Mouse (Mus musculus): ENCODE data around the gene Notch1.

The Notch1 gene

GRCm38 (mm10) chr2:26439671-26440070 is 76.8 kb downstream of the Notch1 start:
- POLR2A ChIA-PET: interaction anchor here in 2 of 4 experiments (1.3 to 14.9 kb wide), 6 partner anchors 9 to 127 kb away, joined by 3 to 297 read pairs (median 7); partner anchors contain the start of gene Inpp5e (in 1 of the 2)
- CTCF ChIA-PET: no interaction called here

GRCm38 (mm10) chr2:26438373-26438772 is 78.1 kb downstream of the Notch1 start:
- ChIA-PET CTCF (interaction anchor here in 1 of 4 experiments (1.0 to 2.5 kb wide), 2 partner anchors 8 to 29 kb away, joined by 3 to 11 read pairs; partner anchors contain the start of gene Inpp5e), POLR2A (interaction anchor here (0.7 to 14.9 kb wide), 20 partner anchors 8 to 118 kb away, joined by 3 to 297 read pairs (median 4); partner anchors contain the start of genes Inpp5e (in 3 of the 4), Entr1 (in 1 of the 4), Pmpca (in 1 of the 4) and Snapc4 (in 1 of the 4))

- ChIA-PET POLR2A (interaction anchor here in 3 of 4 experiments (0.8 to 14.9 kb wide), 16 partner anchors 8 to 167 kb away, joined by 3 to 297 read pairs (median 4); partner anchors contain the start of genes Sec16a (in 2 of the 3), Agpat2 (in 1 of the 3), Entr1 (in 1 of the 3) and Inpp5e (in 1 of the 3)), CTCF (interaction anchor here in 1 of 4 experiments (2.5 kb wide), 1 partner anchor 28 kb away, joined by 11 read pairs; the partner anchor contains the start of gene Inpp5e)
These were observed 79.2 kb downstream of the Notch1 start for GRCm38 (mm10) chr2:26437221-26437620.

- ChIA-PET POLR2A (interaction anchor here in 3 of 4 experiments (0.9 to 3.6 kb wide), 17 partner anchors 8 to 111 kb away, joined by 3 to 31 read pairs (median 5); partner anchors contain the start of genes Sec16a (in 3 of the 3) and Inpp5e (in 2 of the 3)), CTCF (interaction anchor here in 1 of 4 experiments (2.5 kb wide), 1 partner anchor 26 kb away, joined by 9 read pairs; the partner anchor contains the start of gene Inpp5e)
These were observed 81.5 kb downstream of the Notch1 start for GRCm38 (mm10) chr2:26434791-26435572.

- ChIA-PET POLR2A (interaction anchor here in 3 of 4 experiments (0.5 to 4.1 kb wide), 17 partner anchors 9 to 380 kb away, joined by 3 to 28 read pairs (median 6); partner anchors contain the start of genes Inpp5e (in 1 of the 3) and Sec16a (in 1 of the 3)), CTCF (interaction anchor here in 3 of 4 experiments (0.5 to 2.1 kb wide), 9 partner anchors 9 to 53 kb away, joined by 3 to 8 read pairs (median 3); partner anchors contain the start of genes Inpp5e (in 2 of the 3) and Sec16a (in 1 of the 3))
These were observed 86.6 kb downstream of the Notch1 start for GRCm38 (mm10) chr2:26429851-26430250.

GRCm38 (mm10) chr2:26424541-26424940 is 91.9 kb downstream of the Notch1 start:
- POLR2A ChIA-PET: no interaction called here
- CTCF ChIA-PET: no interaction called here

GRCm38 (mm10) chr2:26423086-26423485 is 93.4 kb downstream of the Notch1 start:
- POLR2A ChIA-PET: interaction anchor here in 3 of 4 experiments (0.9 to 1.6 kb wide), 5 partner anchors 13 to 71 kb away, joined by 3 to 6 read pairs (median 3); partner anchors contain the start of genes Dnlz (in 1 of the 3), Inpp5e (in 1 of the 3) and Sec16a (in 1 of the 3)
- CTCF ChIA-PET: interaction anchor here in 1 of 4 experiments (1.8 kb wide), 1 partner anchor 14 kb away, joined by 8 read pairs; the partner anchor contains the start of gene Inpp5e

DNA sequence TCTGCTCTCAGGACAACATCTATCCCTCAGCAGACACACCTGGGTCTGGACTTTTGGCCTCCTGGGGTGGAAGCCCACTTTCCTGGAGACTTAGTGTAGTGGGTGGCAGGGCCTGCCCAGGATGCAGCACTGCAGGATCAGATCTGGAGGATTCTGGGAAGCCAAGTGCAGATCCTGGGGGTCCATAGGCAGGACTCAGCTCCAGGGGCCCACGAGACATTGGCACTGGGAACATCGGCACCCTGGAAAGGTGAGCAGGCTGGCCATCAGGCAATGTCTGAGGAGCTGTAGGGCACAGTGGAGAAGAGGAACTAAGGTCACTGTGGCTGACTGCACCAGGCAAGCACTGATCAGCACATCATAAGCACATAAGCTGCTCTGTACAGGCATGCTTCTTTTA is 94.5 kb downstream of the Notch1 start:
- CTCF ChIA-PET: interaction anchor here in 1 of 4 experiments (1.3 to 1.8 kb wide), 2 partner anchors 13 to 268 kb away, joined by 3 to 8 read pairs; partner anchors contain the start of gene Inpp5e

DNA sequence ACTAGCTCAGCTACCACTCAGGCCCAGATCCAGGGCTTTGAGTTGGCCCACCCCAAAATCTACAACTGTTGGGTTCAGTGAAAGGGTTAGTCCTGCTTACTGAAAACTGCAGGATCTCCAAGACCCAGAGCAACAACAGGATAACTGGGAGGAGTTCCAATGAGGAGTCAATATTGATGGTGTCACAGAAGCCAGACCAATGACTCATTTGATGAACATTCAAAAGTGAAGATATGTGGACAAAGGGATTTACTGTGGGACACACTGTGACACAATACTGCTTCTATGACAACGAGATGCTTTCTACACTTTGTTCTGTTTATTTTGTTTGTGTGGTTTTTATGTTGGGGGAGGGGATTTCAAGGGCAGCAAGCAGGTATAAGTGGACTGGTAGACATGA is 98.3 kb downstream of the Notch1 start:
- ChIA-PET POLR2A (interaction anchor here in 3 of 4 experiments (0.5 to 2.4 kb wide), 13 partner anchors 9 to 202 kb away, joined by 3 to 11 read pairs (median 5); partner anchors contain the start of gene Inpp5e (in 1 of the 3)), CTCF (interaction anchor here in 2 of 4 experiments (1.4 to 3.4 kb wide), 3 partner anchors 9 to 11 kb away, joined by 3 to 16 read pairs (median 16); partner anchors contain the start of gene Inpp5e (in 2 of the 2))

More for the DNA sequence above, 94.5 kb downstream of the Notch1 start:
- POLR2A ChIA-PET: interaction anchor here in 3 of 4 experiments (0.6 to 1.6 kb wide), 8 partner anchors 11 to 189 kb away, joined by 3 to 6 read pairs (median 3); partner anchors contain the start of genes Inpp5e (in 2 of the 3) and Dnlz (in 1 of the 3)

DNA sequence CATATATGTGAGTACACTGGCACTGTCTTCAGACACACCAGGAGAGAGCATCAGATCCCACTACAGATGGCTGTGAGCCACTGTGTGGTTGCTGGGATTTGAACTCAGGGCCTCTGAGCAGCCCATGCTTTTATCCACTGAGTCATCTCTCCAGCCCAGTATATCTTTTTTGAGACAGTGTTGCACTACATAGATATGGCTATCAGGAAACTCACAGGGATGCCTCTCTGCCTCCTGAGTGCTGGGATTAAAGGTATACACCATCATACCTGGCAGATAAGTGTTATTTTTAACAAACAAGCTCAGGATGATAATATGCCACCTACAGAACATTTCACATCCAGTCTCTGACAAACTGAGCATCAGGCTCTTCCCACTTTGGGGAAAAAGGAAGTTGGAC is 99.4 kb downstream of the Notch1 start:
- ChIA-PET CTCF (interaction anchor here in 2 of 4 experiments (1.4 to 3.4 kb wide), 3 partner anchors 8 to 12 kb away, joined by 3 to 16 read pairs (median 16); partner anchors contain the start of gene Inpp5e (in 2 of the 2)), POLR2A (interaction anchor here in 3 of 4 experiments (0.6 to 2.4 kb wide), 13 partner anchors 8 to 203 kb away, joined by 3 to 11 read pairs (median 5); partner anchors contain the start of gene Inpp5e (in 1 of the 3))

GRCm38 (mm10) chr2:26410931-26411411 is 105.5 kb downstream of the Notch1 start:
- POLR2A ChIA-PET: interaction anchor here in 2 of 4 experiments (0.7 to 5.7 kb wide), 7 partner anchors 8 to 53 kb away, joined by 3 to 127 read pairs (median 4); partner anchors contain the start of genes Entr1 (in 1 of the 2), Pmpca (in 1 of the 2) and Sec16a (in 1 of the 2)
- CTCF ChIA-PET: interaction anchor here in 2 of 4 experiments (0.5 to 3.7 kb wide), 4 partner anchors 23 to 430 kb away, joined by 3 to 28 read pairs (median 14); no protein-coding TSS in a partner anchor

DNA sequence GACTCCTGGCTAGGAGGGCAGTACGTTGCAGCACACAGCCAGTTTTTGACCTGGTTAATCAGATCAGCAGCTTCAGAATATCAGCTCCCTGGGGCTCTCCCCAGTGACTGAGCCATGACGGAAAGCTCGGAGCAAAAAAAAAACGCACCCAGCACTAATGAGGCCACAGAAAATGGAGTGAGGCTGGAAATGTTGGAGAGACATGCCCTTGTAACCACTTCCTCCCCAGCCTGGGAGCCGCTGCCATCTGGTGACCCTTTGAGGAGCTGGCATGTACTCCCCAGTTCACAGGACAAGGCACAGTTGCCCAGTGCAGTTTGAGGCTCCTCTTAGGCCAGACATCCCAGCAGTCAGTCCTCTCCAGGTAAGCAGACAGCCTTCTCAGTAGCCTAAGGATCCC is 106.4 kb downstream of the Notch1 start:
- CTCF ChIA-PET: interaction anchor here (0.5 to 3.7 kb wide), 25 partner anchors 12 to 1131 kb away, joined by 3 to 34 read pairs (median 7); partner anchors contain the start of genes Dnlz (in 1 of the 4), Entr1 (in 1 of the 4), Gm20532 (in 1 of the 4) and Gpsm1 (in 1 of the 4)

DNA sequence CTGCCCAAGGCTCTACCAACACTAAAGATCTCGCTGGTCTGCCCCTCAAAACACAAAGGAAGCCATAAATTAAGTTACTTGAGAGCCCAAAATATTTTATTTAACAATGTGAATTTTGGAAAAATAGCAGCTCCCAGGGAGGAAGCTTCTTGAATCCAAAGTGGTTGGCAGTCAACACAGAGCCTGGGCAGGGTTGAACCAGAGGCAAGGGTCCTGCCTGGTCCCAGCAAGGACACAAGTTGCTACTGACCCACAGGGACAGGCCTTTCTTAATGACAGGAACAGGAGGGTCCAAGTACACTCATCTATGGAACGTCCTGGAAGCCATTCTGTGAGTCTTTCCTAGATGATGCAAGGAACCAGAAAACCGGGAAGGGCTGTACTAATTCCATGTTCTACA is 107.1 kb downstream of the Notch1 start:
- CTCF ChIA-PET: interaction anchor here (0.6 to 3.7 kb wide), 108 partner anchors 9 to 722 kb away, joined by 3 to 34 read pairs (median 5); partner anchors contain the start of genes Dnlz (in 3 of the 4), Snapc4 (in 3 of the 4), Entr1 (in 2 of the 4) and Gm20532 (in 2 of the 4)
- POLR2A ChIA-PET: interaction anchor here (0.6 to 5.7 kb wide), 95 partner anchors 8 to 511 kb away, joined by 3 to 127 read pairs (median 5); partner anchors contain the start of genes Dnlz (in 3 of the 4), Sec16a (in 3 of the 4), Snapc4 (in 3 of the 4) and Entr1 (in 2 of the 4)

More for the DNA sequence above, 106.4 kb downstream of the Notch1 start:
- POLR2A ChIA-PET: interaction anchor here in 3 of 4 experiments (0.5 to 5.7 kb wide), 24 partner anchors 9 to 257 kb away, joined by 3 to 127 read pairs (median 8); partner anchors contain the start of genes Sec16a (in 3 of the 3), Entr1 (in 2 of the 3), Pmpca (in 2 of the 3) and Dnlz (in 1 of the 3)

GRCm38 (mm10) chr2:26408515-26409356 is 107.7 kb downstream of the Notch1 start, which contains the start of gene Inpp5e:
Gene Inpp5e, minus strand, starts transcription at chr2:26409203.
- POLR2A ChIA-PET: interaction anchor here (0.6 to 5.7 kb wide), 97 partner anchors 8 to 511 kb away, joined by 3 to 127 read pairs (median 5); partner anchors contain the start of genes Dnlz (in 3 of the 4), Sec16a (in 3 of the 4), Snapc4 (in 3 of the 4) and Entr1 (in 2 of the 4)
- CTCF ChIA-PET: interaction anchor here (0.5 to 3.7 kb wide), 115 partner anchors 9 to 1386 kb away, joined by 3 to 34 read pairs (median 5); partner anchors contain the start of genes Dnlz (in 3 of the 4), Snapc4 (in 3 of the 4), Entr1 (in 2 of the 4) and Gm20532 (in 2 of the 4)
